Mouse (Mus musculus): Measurements from ENCODE around the gene Hs1bp3. TPM values are rescaled to one million over a fixed set of nuclear protein-coding genes. Genes with fewer than 3 reads are reported as not detected.

The Hs1bp3 gene
- total RNA-seq, 4 experiments from 2014 or later = 18.4 to 33.8 (median 20.6) TPM

GRCm38 (mm10) chr12:8365336-8365735, 52.1 kb downstream of the Hs1bp3 start:
- DNase-seq = peak; percentile 94

- no peak for DNase-seq
Measured at GRCm38 (mm10) chr12:8365905-8366576, 52.8 kb downstream of the Hs1bp3 start.

- DNase-seq = no peak
Measured at GRCm38 (mm10) chr12:8366688-8367087, 53.5 kb downstream of the Hs1bp3 start.

- no peak for DNase-seq
Measured at GRCm38 (mm10) chr12:8371746-8372510, 58.7 kb downstream of the Hs1bp3 start.

GRCm38 (mm10) chr12:8372511-8373180, 59.4 kb downstream of the Hs1bp3 start:
- DNase-seq = no peak

- no peak for DNase-seq
Measured at GRCm38 (mm10) chr12:8373741-8374140, 60.5 kb downstream of the Hs1bp3 start.

GRCm38 (mm10) chr12:8377169-8377568, 63.9 kb downstream of the Hs1bp3 start:
- DNase-seq = peak; percentile 63

- DNase-seq = no peak
Measured at GRCm38 (mm10) chr12:8377955-8378620, 64.9 kb downstream of the Hs1bp3 start.

GRCm38 (mm10) chr12:8379795-8380521, 66.7 kb downstream of the Hs1bp3 start:
- DNase-seq = peak; percentile 96

- DNase-seq = no peak
Measured at GRCm38 (mm10) chr12:8380944-8381343, 67.7 kb downstream of the Hs1bp3 start.

GRCm38 (mm10) chr12:8381940-8382339, 68.7 kb downstream of the Hs1bp3 start:
- no peak for DNase-seq

- no peak for DNase-seq
Measured at GRCm38 (mm10) chr12:8383822-8384221, 70.6 kb downstream of the Hs1bp3 start.

GRCm38 (mm10) chr12:8386451-8387011, 73.3 kb downstream of the Hs1bp3 start:
- peak; percentile 71 for DNase-seq

- DNase-seq = no peak
Measured at GRCm38 (mm10) chr12:8387281-8387680, 74.0 kb downstream of the Hs1bp3 start.

- no peak for DNase-seq
Measured at GRCm38 (mm10) chr12:8388529-8389414, 75.5 kb downstream of the Hs1bp3 start.

GRCm38 (mm10) chr12:8393226-8393625, 80.0 kb downstream of the Hs1bp3 start:
- no peak for DNase-seq

Measured in adrenal gland, adult 8-10 months (tissue).